Mouse (Mus musculus): ENCODE measurements around the gene Fadd. TPM values are rescaled to one million over a fixed set of nuclear protein-coding genes. Genes with fewer than 3 reads are reported as not detected.

Fadd gene
- polyA plus RNA-seq, 1 experiment from 2014 or later: 4.4 TPM

DNA sequence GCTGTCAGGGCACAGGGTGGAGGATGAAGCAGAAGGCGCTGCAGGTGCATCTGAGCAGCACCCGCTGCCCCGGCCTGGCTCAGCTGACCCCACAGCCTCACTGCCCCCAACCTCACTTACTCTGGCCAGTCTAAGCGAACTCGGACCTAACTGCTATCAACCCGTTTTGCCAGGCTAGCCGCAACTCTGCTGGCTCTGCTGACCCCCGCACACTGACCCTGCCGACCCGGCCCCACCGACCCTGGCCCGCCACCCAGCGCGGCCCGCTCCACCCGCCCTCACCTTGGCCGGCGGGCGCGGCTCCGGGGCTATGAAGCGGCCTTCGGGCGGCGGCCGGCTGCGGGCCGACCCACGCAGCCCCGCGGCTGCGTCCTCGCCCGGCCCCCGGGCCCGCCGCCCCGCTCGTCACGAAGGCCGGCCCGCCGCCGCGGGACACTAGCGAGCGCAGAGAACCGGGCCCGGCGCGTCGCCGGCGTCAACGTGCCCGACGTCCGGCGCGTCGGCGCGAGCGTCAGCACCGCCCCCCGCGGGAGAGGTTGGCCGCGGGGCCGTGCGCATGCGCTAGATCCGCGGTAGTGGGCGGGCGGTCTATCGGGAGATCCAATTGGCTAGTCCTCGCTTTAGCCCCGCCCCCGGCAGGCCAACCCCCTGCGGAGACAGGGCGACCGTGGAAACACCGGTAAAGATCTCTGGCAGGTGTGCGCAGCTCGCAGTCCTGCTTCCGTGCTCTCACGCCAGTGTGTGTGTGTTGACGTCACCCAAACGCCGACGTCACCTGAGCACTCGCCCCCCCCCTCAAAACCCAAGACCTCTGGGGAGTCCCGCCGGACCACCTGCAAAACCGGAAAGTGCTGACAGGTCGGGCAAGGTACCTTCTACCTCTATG, 28.8 kb downstream of the Fadd start, which contains the start of gene Ppfia1:
Ppfia1 (minus strand) TSS at position 493 of the 886 bp plus-strand sequence.
- Histone ChIP-seq H3K4me3 (replicated peaks) (peak within 1 kb of the TSS; percentile 92), H3K36me3 (replicated peaks) (peaks cover 24% of the 10 kb centered on the region), H3K9ac (peak within 1 kb of the TSS; percentile 96), H3K4me2 (peak within 1 kb of the TSS; percentile 90), H3K9me3 (replicated peaks) (no peaks in the 10 kb centered on the region), H3K27me3 (peaks cover 11% of the 10 kb centered on the region), H3K27ac (replicated peaks) (peak within 1 kb of the TSS; percentile 84), H3K4me1 (replicated peaks) (peaks cover 43% of the 10 kb centered on the region)
- peak; percentile 94 for ATAC-seq (ENCODE audit: insufficient read depth)
- WGBS (ENCODE audit: insufficient replicate concordance): under 1% methylated on average over 97 of the region's 97 CpGs

DNA sequence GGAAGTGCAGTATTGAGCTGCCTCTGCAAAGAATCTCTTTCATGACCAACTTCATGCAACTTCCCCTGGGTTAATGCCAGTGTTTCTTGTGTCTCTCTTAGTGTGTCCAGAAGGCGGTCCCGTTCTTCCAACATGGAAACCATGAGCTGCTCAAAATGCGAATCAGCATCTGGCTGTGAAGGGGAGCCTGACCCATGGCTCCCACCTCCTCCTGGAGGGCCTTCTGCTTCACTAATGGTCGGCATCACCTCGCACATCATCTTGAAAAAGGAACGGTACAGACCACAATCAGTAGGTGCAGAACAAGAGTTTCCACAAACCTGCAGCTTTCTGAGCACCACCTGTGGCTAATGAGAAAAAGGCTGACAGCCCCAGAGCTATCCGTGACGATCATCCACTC, 30.0 kb downstream of the Fadd start:
- H3K36me3 ChIP-seq (replicated peaks): peaks cover 28% of the 10 kb centered on the region
- no peak overlapping the region for H3K27ac ChIP-seq (replicated peaks)
- 81% methylated on average over 8 of the region's 8 CpGs for WGBS (ENCODE audit: insufficient replicate concordance)
- H3K4me3 ChIP-seq (replicated peaks): peak overlapping the region; percentile 92
- no peak for ATAC-seq (ENCODE audit: insufficient read depth)
- no peaks in the 10 kb centered on the region for H3K9me3 ChIP-seq (replicated peaks)
- peaks cover 43% of the 10 kb centered on the region for H3K4me1 ChIP-seq (replicated peaks)
- H3K9ac ChIP-seq: peak overlapping the region; percentile 96; the same call in 1 of the 2 replicates
- peaks cover 11% of the 10 kb centered on the region for H3K27me3 ChIP-seq
- peak overlapping the region; percentile 90 for H3K4me2 ChIP-seq

DNA sequence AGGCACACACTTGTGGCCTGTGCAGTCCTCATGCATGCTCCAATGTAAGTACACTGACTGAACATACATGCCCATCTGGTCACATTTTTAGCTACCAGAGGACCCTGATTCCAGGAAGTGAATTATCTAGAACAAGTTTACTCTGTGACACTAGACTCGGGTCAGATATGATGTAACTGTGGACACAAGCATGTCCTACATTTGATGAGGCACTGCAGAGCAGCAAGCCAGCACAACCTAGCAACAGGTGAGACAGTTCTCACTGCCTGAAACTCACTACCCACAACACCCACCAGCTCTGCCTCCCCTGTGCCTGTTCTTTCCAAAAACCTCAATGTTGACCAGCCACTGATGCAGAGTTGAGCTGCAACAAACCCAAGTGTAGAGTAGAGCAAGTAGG, 31.5 kb downstream of the Fadd start:
- H3K9ac ChIP-seq: no peak overlapping the region
- H3K9me3 ChIP-seq (replicated peaks): no peaks in the 10 kb centered on the region
- H3K4me1 ChIP-seq (replicated peaks): peaks cover 46% of the 10 kb centered on the region
- peaks cover 6% of the 10 kb centered on the region for H3K27me3 ChIP-seq
- peak overlapping the region; percentile 8; the same call in 1 of the 2 replicates for H3K4me2 ChIP-seq
- no peak overlapping the region for H3K4me3 ChIP-seq (replicated peaks)
- H3K27ac ChIP-seq (replicated peaks): no peak overlapping the region
- peaks cover 37% of the 10 kb centered on the region for H3K36me3 ChIP-seq (replicated peaks)
- ATAC-seq (ENCODE audit: insufficient read depth): no peak
- 11% methylated on average over 1 of the region's 1 CpGs for WGBS (ENCODE audit: insufficient replicate concordance)

DNA sequence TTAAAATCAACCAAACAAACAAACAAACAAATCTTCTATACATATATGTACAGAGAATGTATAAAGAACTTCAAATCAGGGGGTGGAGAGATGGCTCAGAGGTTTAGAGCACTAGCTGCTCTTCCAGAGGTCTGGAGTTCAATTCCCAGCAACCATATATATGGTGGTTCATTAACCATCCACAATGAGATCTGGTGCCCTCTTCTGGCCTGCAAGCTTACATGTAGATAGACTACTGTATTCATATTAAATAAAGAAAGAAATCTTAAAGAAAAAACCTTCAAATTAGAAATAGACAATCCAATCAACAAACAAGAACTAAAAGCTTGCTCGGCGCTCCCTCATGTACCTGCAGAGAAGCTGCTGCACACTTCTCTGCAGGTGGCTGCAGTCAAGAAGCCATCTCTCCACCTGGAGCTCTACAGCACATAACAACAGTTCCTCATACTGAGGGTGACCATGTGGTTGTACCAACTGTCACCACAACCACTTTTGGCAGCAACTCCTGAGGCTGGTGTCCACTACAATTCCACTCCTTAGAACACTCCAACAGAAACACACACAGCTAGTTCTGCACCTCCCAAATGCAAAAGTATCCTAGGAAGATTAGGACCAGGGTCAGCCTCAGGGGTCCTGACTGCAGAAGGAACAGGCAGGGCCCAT, 32.2 kb downstream of the Fadd start:
- Histone ChIP-seq H3K4me2 (no peak overlapping the region), H3K4me1 (replicated peaks) (peaks cover 46% of the 10 kb centered on the region), H3K9me3 (replicated peaks) (no peaks in the 10 kb centered on the region), H3K27ac (replicated peaks) (no peak overlapping the region), H3K27me3 (no peaks in the 10 kb centered on the region), H3K4me3 (replicated peaks) (no peak overlapping the region), H3K36me3 (replicated peaks) (peaks cover 38% of the 10 kb centered on the region), H3K9ac (no peak overlapping the region)
- ATAC-seq (ENCODE audit: insufficient read depth): no peak
- 87% methylated on average over 2 of the region's 2 CpGs for WGBS (ENCODE audit: insufficient replicate concordance)

DNA sequence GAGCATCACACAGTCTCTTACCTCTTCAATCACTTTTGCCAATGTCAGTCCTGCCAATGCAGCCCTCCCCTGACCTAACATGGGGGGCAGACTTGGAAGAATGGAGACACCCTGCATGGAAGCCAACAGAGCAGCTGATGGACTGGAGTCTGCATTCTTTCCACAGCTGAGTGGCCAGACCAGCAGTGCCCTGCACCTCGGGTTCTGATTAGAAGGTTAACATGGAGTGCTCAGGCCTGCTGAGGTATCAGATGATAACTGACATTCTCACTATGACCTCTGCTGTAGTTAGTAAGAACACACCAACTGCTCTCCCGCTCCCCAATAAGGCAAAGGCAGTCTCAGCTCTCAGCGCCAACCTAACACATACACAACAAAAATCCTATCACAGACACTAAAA, 37.0 kb downstream of the Fadd start:
- 80% methylated on average over 3 of the region's 3 CpGs for WGBS (ENCODE audit: insufficient replicate concordance)
- Histone ChIP-seq H3K4me1 (replicated peaks) (peaks cover 15% of the 10 kb centered on the region), H3K27me3 (no peaks in the 10 kb centered on the region), H3K4me3 (replicated peaks) (no peak overlapping the region), H3K4me2 (no peak overlapping the region), H3K9ac (no peak overlapping the region), H3K9me3 (replicated peaks) (no peaks in the 10 kb centered on the region), H3K36me3 (replicated peaks) (peaks cover 30% of the 10 kb centered on the region), H3K27ac (replicated peaks) (no peak overlapping the region)
- no peak for ATAC-seq (ENCODE audit: insufficient read depth)

DNA sequence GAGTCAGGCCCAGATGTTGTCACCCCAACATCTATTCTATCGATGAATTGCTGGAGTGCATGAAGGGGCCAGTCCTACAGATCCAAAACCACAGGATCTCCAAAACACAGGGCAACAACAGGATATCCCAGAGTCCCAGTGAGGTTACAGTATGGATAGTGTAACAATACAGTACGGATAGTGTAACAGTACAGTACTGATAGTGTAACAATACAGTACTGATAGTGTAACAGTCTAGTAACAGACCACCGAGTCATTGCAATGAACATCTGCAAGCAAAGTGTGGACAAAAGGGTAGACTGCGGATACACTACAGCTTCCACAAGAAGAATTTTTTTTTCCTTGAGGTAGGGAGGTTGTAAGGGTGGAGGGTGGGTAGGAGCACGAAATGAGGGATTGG, 40.9 kb downstream of the Fadd start:
- ATAC-seq (ENCODE audit: insufficient read depth): no peak
- Histone ChIP-seq H3K9ac (no peak overlapping the region), H3K36me3 (replicated peaks) (peaks cover 6% of the 10 kb centered on the region; the same call in 1 of the 2 replicates), H3K9me3 (replicated peaks) (no peaks in the 10 kb centered on the region), H3K4me2 (no peak overlapping the region), H3K4me3 (replicated peaks) (no peak overlapping the region), H3K4me1 (replicated peaks) (peaks cover 30% of the 10 kb centered on the region), H3K27me3 (no peaks in the 10 kb centered on the region), H3K27ac (replicated peaks) (peak overlapping the region; percentile 19; the same call in 1 of the 2 replicates)
- 40% methylated on average over 5 of the region's 5 CpGs for WGBS (ENCODE audit: insufficient replicate concordance)

DNA sequence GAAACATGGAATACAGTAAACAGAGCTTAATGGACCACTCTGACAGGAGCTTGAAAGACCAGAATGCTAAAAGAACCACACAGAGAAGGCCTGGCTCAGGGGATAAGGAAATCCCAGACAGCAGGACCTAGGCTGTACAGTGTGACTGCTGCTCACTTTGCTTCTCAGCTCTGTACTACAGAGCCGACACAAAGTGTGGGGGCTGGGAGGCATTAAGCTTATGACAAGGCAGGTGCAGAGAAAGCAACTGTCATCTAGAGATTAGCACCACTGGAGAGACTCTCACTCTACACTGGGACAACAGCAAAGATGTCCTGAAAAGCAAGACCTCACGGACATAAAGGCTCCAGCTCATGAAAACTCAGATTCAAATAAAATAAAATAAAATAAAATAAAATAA, 43.1 kb downstream of the Fadd start:
- Histone ChIP-seq H3K27me3 (no peaks in the 10 kb centered on the region), H3K4me2 (0 out of 2 replicates have a peak overlapping the region, but pooled peaks have one; percentile 5), H3K9me3 (replicated peaks) (no peaks in the 10 kb centered on the region), H3K36me3 (replicated peaks) (no peaks in the 10 kb centered on the region), H3K4me1 (replicated peaks) (peaks cover 32% of the 10 kb centered on the region), H3K9ac (0 out of 2 replicates have a peak overlapping the region, but pooled peaks have one; percentile 6), H3K27ac (replicated peaks) (peak overlapping the region; percentile 71), H3K4me3 (replicated peaks) (no peak overlapping the region)
- ATAC-seq (ENCODE audit: insufficient read depth): peak; percentile 93
- WGBS (ENCODE audit: insufficient replicate concordance): 25% methylated on average over 2 of the region's 2 CpGs

DNA sequence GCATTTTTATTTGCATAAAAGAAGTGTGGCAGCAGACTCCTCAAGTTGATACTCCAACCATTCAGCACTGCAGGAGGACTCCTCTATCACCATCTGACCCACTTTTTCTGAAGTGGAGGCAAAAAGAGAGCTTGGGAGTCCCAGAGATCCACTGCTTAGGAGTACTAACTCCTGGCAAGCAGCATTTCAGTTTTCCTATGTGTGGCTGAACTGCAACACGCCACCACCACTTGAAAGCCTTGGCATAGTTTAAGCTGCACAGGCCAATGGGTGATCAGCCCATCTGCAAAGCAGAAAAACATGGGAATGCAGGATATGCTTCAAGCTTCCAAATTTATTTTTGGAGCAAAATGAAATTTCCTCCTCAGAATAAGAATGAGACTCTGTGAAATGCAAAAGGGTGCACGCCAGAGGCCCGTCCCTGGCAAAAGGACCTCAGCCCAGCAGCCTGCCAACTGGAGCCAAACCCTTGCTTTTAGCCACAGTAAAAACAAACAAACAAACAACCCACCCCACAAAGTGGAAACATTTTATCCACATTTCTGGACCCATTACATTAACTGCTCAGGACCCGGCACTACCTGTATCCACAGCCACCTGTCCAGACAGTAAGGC, 44.1 kb downstream of the Fadd start:
- Histone ChIP-seq H3K4me2 (no peak overlapping the region), H3K4me1 (replicated peaks) (peaks cover 32% of the 10 kb centered on the region), H3K36me3 (replicated peaks) (no peaks in the 10 kb centered on the region), H3K9me3 (replicated peaks) (no peaks in the 10 kb centered on the region), H3K27me3 (no peaks in the 10 kb centered on the region), H3K9ac (no peak overlapping the region), H3K4me3 (replicated peaks) (no peak overlapping the region), H3K27ac (replicated peaks) (0 out of 2 replicates have a peak overlapping the region, but pooled peaks have one; percentile 71)
- ATAC-seq (ENCODE audit: insufficient read depth): no peak
- WGBS (ENCODE audit: insufficient replicate concordance): 81% methylated on average over 4 of the region's 4 CpGs

DNA sequence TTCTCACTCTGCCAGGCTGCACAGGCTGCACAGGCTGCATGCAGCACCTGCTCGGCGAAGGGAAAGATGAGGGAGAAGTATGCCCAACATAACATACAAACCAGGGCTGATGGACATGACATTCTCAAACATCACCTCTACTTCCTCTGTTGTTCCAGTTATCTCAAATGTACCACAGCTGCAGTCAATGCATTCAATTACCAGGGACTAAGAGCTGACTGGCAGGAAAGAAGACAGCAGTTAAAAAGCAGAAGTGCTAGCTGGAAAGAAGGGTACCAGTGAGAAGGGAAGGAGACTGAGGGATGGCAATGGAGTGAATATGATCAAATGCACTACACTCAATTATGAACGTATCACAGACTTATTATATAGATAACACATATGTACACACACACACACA, 45.9 kb downstream of the Fadd start:
- Histone ChIP-seq H3K4me1 (replicated peaks) (peaks cover 40% of the 10 kb centered on the region), H3K27ac (replicated peaks) (no peak overlapping the region), H3K27me3 (no peaks in the 10 kb centered on the region), H3K4me3 (replicated peaks) (no peak overlapping the region), H3K4me2 (no peak overlapping the region), H3K36me3 (replicated peaks) (no peaks in the 10 kb centered on the region), H3K9me3 (replicated peaks) (no peaks in the 10 kb centered on the region), H3K9ac (no peak overlapping the region)
- 44% methylated on average over 3 of the region's 3 CpGs for WGBS (ENCODE audit: insufficient replicate concordance)
- ATAC-seq (ENCODE audit: insufficient read depth): no peak

DNA sequence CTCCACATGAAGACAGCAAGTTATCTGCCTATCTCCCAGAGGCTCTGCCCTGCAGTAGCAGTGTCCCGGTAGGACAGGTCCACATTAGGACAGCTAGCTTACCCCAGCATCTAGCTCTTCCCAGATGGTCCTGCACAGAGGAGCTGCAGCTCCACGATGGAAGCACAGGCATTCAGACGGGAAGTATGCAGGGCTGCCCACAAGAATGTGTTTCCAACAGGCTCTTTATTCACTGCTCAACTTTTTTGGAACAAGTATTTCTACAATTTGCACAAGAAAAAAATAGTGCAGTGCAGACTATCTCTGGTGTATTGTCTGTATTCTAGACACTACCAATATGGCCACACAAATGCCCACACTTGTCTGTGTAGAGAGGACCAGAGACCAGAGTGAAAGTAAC, 47.5 kb downstream of the Fadd start:
- Histone ChIP-seq H3K27ac (replicated peaks) (no peak overlapping the region), H3K9me3 (replicated peaks) (no peaks in the 10 kb centered on the region), H3K4me1 (replicated peaks) (peaks cover 29% of the 10 kb centered on the region), H3K36me3 (replicated peaks) (no peaks in the 10 kb centered on the region), H3K4me3 (replicated peaks) (no peak overlapping the region), H3K27me3 (no peaks in the 10 kb centered on the region), H3K9ac (no peak overlapping the region), H3K4me2 (no peak overlapping the region)
- ATAC-seq (ENCODE audit: insufficient read depth): no peak
- 42% methylated on average over 3 of the region's 3 CpGs for WGBS (ENCODE audit: insufficient replicate concordance)
